Mouse (Mus musculus) hindbrain, embryonic 12.5 days (tissue): ENCODE results near the gene Rtl6. TPM values are rescaled to one million over a fixed set of nuclear protein-coding genes. Genes with fewer than 3 reads are reported as not detected.

ENCODE experiments used
- ATAC-seq: fragments of 200-750 bp; cut with Nextera tagmentation; 2 replicates; pipeline ENCODE4 v1.8.0; 2017; ENCODE audit warnings: moderate TSS enrichment; ENCODE audit not compliant: low FRiP score
- H3K27ac ChIP-seq: fragments of 300-500 bp; sonication (generic); 2 replicates; pipeline ENCODE4 v1.5.1; 2016; ENCODE audit warnings: mild to moderate bottlenecking
- H3K27me3 ChIP-seq: fragments of 300-500 bp; sonication (generic); 2 replicates; pipeline ENCODE4 v1.6.1; 2016; ENCODE audit warnings: mild to moderate bottlenecking
- H3K36me3 ChIP-seq: fragments of 300-500 bp; sonication (generic); 2 replicates; pipeline ENCODE4 v1.6.1; 2016; ENCODE audit warnings: mild to moderate bottlenecking
- H3K4me1 ChIP-seq: fragments of 300-500 bp; sonication (generic); 2 replicates; pipeline ENCODE4 v1.6.1; 2016
- H3K4me2 ChIP-seq: fragments of 300-500 bp; sonication (generic); replicated peaks from 2 replicates; pipeline ENCODE4 v1.6.1; 2016; ENCODE audit warnings: mild to moderate bottlenecking
- H3K4me3 ChIP-seq: fragments of 300-500 bp; sonication (generic); 2 replicates; pipeline ENCODE4 v1.5.1; 2016; ENCODE audit warnings: mild to moderate bottlenecking
- H3K9ac ChIP-seq: fragments of 300-500 bp; sonication (generic); 2 replicates; pipeline ENCODE4 v1.6.1; 2016; ENCODE audit warnings: mild to moderate bottlenecking, moderate library complexity
- H3K9me3 ChIP-seq: fragments of 300-500 bp; sonication (generic); replicated peaks from 2 replicates; pipeline ENCODE4 v1.6.1; 2016; ENCODE audit warnings: mild to moderate bottlenecking
- WGBS: fragments of 180-500 bp; shearing (Covaris S2); methylation state at CpG from one replicate; pipeline ENCODE4 v1.1.7; 2016; 5-methylcytosine and 5-hydroxymethylcytosine counted together
- polyA plus RNA-seq: library from polyadenylated mRNA; unstranded; fragments of >200 nt; fragmentation: Nextera tagmentation; extraction: Ambion mirVana; gene quantifications from 2 replicates; pipeline ENCODE4 v1.2.1, GENCODE M21; 2016

The Rtl6 gene
- 48.9 and 52.5 TPM in 2 replicates for polyA plus RNA-seq

- Histone ChIP-seq H3K4me1 (peaks cover 41% of the 10 kb centered on the region), H3K36me3 (peaks cover 44% of the 10 kb centered on the region), H3K4me3 (peak within 1 kb of the TSS; percentile 77), H3K9me3 (peaks cover 8% of the 10 kb centered on the region; the same call in 1 of the 2 replicates), H3K4me2 (peak within 1 kb of the TSS; percentile 85), H3K9ac (peak within 1 kb of the TSS; percentile 85), H3K27ac (peak within 1 kb of the TSS; percentile 94), H3K27me3 (peaks cover 3% of the 10 kb centered on the region; the same call in 1 of the 2 replicates)
- ATAC-seq = peak; percentile 93
- 11% methylated on average over 59 of the region's 59 CpGs for WGBS
Measured at GRCm38 (mm10) chr15:84557189-84557921, at the start of gene Rtl6. TSS of gene Rtl6 (minus strand) at chr15:84557823.

GRCm38 (mm10) chr15:84603267-84603963 lies 45.8 kb upstream of the Rtl6 start:
- Histone ChIP-seq H3K4me1 (peaks cover 10% of the 10 kb centered on the region; the same call in 1 of the 2 replicates), H3K27me3 (no peaks in the 10 kb centered on the region), H3K36me3 (no peaks in the 10 kb centered on the region), H3K9me3 (peaks cover 6% of the 10 kb centered on the region; the same call in 1 of the 2 replicates), H3K27ac (no peak overlapping the region), H3K4me3 (no peak overlapping the region), H3K4me2 (no peak overlapping the region), H3K9ac (no peak overlapping the region)
- 68% methylated on average over 8 of the region's 8 CpGs for WGBS
- ATAC-seq = no peak

GRCm38 (mm10) chr15:84600977-84601595 lies 43.5 kb upstream of the Rtl6 start:
- no peaks in the 10 kb centered on the region for H3K36me3 ChIP-seq
- 75% methylated on average over 9 of the region's 9 CpGs for WGBS
- no peak for ATAC-seq
- peaks cover 2% of the 10 kb centered on the region; the same call in 1 of the 2 replicates for H3K27me3 ChIP-seq
- no peak overlapping the region for H3K27ac ChIP-seq
- no peaks in the 10 kb centered on the region for H3K9me3 ChIP-seq
- peaks cover 10% of the 10 kb centered on the region; the same call in 1 of the 2 replicates for H3K4me1 ChIP-seq
- H3K4me3 ChIP-seq = no peak overlapping the region
- H3K9ac ChIP-seq = no peak overlapping the region
- no peak overlapping the region for H3K4me2 ChIP-seq

DNA sequence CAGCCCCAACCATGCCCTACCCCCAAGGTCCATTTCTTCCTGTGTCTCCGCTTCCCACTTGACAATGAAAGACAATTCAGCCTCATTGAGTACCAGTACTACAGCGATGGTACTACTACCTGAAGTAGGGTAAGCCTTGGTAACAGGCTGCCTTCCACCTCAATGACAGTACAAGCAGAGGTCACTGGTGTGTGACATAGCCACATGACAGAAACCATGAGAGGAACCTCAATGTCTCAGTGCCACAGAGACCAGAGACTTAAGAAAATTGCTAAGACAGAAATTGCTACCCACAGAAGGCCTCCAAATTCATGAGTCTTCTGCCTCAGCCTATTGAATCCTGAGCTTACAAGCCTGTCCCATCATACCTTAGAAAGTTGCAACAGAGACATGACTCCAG lies 41.3 kb upstream of the Rtl6 start:
- 92% methylated on average over 2 of the region's 2 CpGs for WGBS
- no peak for ATAC-seq
- Histone ChIP-seq H3K9ac (no peak overlapping the region), H3K4me3 (no peak overlapping the region), H3K9me3 (no peaks in the 10 kb centered on the region), H3K4me1 (peaks cover 18% of the 10 kb centered on the region), H3K27ac (no peak overlapping the region), H3K27me3 (peaks cover 2% of the 10 kb centered on the region; the same call in 1 of the 2 replicates), H3K36me3 (no peaks in the 10 kb centered on the region), H3K4me2 (no peak overlapping the region)

- Histone ChIP-seq H3K4me3 (no peak overlapping the region), H3K4me1 (peaks cover 29% of the 10 kb centered on the region), H3K27ac (no peak overlapping the region), H3K9me3 (no peaks in the 10 kb centered on the region), H3K4me2 (no peak overlapping the region), H3K27me3 (peaks cover 2% of the 10 kb centered on the region; the same call in 1 of the 2 replicates), H3K36me3 (no peaks in the 10 kb centered on the region), H3K9ac (no peak overlapping the region)
- no peak for ATAC-seq
- WGBS = 85% methylated on average over 1 of the region's 1 CpGs
Measured at GRCm38 (mm10) chr15:84597816-84598215, 40.2 kb upstream of the Rtl6 start.

- Histone ChIP-seq H3K27ac (no peak overlapping the region), H3K4me2 (no peak overlapping the region), H3K4me3 (no peak overlapping the region), H3K9me3 (no peaks in the 10 kb centered on the region), H3K9ac (no peak overlapping the region), H3K36me3 (no peaks in the 10 kb centered on the region), H3K27me3 (peaks cover 2% of the 10 kb centered on the region; the same call in 1 of the 2 replicates), H3K4me1 (peaks cover 36% of the 10 kb centered on the region)
- no peak for ATAC-seq
Measured at GRCm38 (mm10) chr15:84597021-84597420, 39.4 kb upstream of the Rtl6 start.

DNA sequence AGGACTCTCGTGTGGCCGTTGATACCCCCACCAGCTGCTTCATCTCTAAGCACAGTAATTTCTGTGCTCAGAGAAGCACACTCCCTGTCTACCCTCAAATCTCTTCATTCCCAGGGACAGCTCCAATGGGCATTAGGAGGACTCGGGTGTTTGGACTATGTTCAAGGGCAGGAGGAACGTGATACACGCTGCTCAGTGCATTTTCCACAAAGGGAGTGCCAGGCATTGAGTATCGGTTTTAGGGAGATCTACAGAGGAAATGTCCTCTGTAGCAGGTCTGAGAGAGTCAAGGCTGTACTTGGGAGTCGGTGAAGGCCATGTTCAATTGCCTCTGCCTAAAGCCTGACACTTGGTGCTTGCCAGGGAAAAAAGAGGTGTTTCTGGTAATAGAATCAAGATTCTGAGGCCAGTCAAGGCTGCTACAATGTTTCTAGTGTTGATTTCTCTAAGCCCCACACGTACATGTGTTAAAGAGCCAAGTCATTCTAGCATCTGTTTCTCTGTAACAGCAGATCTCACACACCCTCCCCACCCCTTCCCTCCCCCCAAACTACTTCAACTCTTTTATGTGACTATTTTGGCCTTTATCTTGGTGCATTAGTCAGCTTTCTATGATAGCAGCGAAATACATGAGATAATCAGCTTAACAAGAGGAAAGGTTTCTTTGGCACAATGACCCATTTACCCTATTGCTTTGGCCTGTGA lies 37.8 kb upstream of the Rtl6 start:
- Histone ChIP-seq H3K27ac (no peak overlapping the region), H3K36me3 (no peaks in the 10 kb centered on the region), H3K27me3 (peaks cover 8% of the 10 kb centered on the region; the same call in 1 of the 2 replicates), H3K4me1 (peaks cover 44% of the 10 kb centered on the region), H3K9me3 (no peaks in the 10 kb centered on the region), H3K4me3 (no peak overlapping the region), H3K9ac (no peak overlapping the region), H3K4me2 (no peak overlapping the region)
- 74% methylated on average over 9 of the region's 9 CpGs for WGBS
- no peak for ATAC-seq

DNA sequence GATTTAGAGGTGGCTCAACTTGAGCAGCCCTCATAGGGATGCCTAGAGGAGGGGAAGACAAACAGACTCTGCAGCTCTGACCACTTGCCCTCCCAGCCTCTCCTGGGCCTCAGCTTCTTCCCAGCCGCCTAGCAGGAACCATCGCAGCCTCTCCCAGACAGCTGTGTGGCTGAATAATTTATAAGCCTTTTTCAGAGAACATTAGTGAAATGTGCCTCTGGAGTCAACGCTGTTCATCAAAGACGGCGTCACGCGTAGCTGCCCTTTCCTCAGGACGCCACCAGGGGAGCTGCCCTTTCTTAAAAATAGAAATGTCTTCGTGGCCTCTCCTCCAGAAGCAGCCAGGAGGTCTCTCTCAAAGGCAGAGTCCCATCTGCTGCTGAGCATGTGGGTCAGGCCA lies 35.9 kb upstream of the Rtl6 start:
- 6% methylated on average over 9 of the region's 9 CpGs for WGBS
- ATAC-seq = peak; percentile 55; the same call in 1 of the 2 replicates
- H3K9me3 ChIP-seq = no peaks in the 10 kb centered on the region
- H3K9ac ChIP-seq = no peak overlapping the region
- H3K36me3 ChIP-seq = no peaks in the 10 kb centered on the region
- H3K4me2 ChIP-seq = no peak overlapping the region
- peak overlapping the region; percentile 60 for H3K27ac ChIP-seq
- H3K4me1 ChIP-seq = peaks cover 43% of the 10 kb centered on the region
- H3K27me3 ChIP-seq = peaks cover 8% of the 10 kb centered on the region; the same call in 1 of the 2 replicates
- no peak overlapping the region for H3K4me3 ChIP-seq

- WGBS = 67% methylated on average over 5 of the region's 5 CpGs
- Histone ChIP-seq H3K36me3 (no peaks in the 10 kb centered on the region), H3K4me2 (no peak overlapping the region), H3K27ac (no peak overlapping the region), H3K9me3 (no peaks in the 10 kb centered on the region), H3K4me3 (no peak overlapping the region), H3K27me3 (peaks cover 8% of the 10 kb centered on the region; the same call in 1 of the 2 replicates), H3K4me1 (peaks cover 49% of the 10 kb centered on the region), H3K9ac (no peak overlapping the region)
- no peak for ATAC-seq
Measured at GRCm38 (mm10) chr15:84592240-84592639, 34.6 kb upstream of the Rtl6 start.

GRCm38 (mm10) chr15:84591573-84592139 lies 34.0 kb upstream of the Rtl6 start:
- peaks cover 8% of the 10 kb centered on the region; the same call in 1 of the 2 replicates for H3K27me3 ChIP-seq
- WGBS = 33% methylated on average over 13 of the region's 13 CpGs
- no peak overlapping the region for H3K4me3 ChIP-seq
- peaks cover 49% of the 10 kb centered on the region for H3K4me1 ChIP-seq
- H3K9me3 ChIP-seq = no peaks in the 10 kb centered on the region
- H3K4me2 ChIP-seq = no peak overlapping the region
- no peak overlapping the region for H3K27ac ChIP-seq
- no peak for ATAC-seq
- no peaks in the 10 kb centered on the region for H3K36me3 ChIP-seq
- no peak overlapping the region for H3K9ac ChIP-seq

DNA sequence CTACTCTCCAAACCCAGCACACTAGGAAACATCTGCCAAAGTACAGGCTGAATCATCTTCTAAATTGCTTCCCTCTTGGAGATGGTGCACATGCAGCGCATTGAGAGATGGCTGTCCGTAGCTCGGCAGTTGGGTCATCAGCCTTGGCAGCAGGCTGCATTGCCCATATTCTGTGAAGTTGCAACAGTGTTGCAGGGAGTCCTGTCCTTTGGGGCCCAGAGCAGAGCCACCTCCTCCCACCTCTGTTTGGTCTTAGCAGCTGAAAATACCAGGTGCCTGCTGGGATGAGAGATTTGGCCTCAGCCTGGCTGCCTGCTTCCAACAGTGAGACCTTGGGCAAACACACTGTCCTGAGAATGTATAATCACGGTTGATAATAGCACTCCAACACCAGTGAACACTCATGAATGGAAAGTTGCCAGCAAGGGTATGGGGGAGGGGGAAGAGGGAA lies 30.8 kb upstream of the Rtl6 start:
- no peak for ATAC-seq
- peaks cover 36% of the 10 kb centered on the region for H3K4me1 ChIP-seq
- H3K4me2 ChIP-seq = no peak overlapping the region
- no peaks in the 10 kb centered on the region for H3K36me3 ChIP-seq
- no peak overlapping the region for H3K9ac ChIP-seq
- no peak overlapping the region for H3K4me3 ChIP-seq
- no peaks in the 10 kb centered on the region; the same call in 1 of the 2 replicates for H3K9me3 ChIP-seq
- peaks cover 8% of the 10 kb centered on the region; the same call in 1 of the 2 replicates for H3K27me3 ChIP-seq
- WGBS = 49% methylated on average over 4 of the region's 4 CpGs
- H3K27ac ChIP-seq = no peak overlapping the region
